Mouse (Mus musculus) liver, postnatal 0 days (tissue): ENCODE results near the gene Hspbp1.

Experiments
- CTCF ChIP-seq: sonication (generic); IDR thresholded peaks from 2 replicates; pipeline ENCODE4 v1.5.1; 2016; ENCODE audit warnings: antibody characterized with exemption, low read depth
- EP300 ChIP-seq: IDR thresholded peaks from 2 replicates; pipeline ENCODE4 v1.6.1; 2016; ENCODE audit warnings: antibody characterized with exemption, low read depth, mild to moderate bottlenecking

GRCm38 (mm10) chr7:4719276-4719675, 34.4 kb upstream of the Hspbp1 start:
- TF ChIP-seq CTCF = no peak
- no peak for TF ChIP-seq EP300
